Mouse (Mus musculus): ENCODE measurements at regions not wholly inside any gene's neighbourhood (a gene's known extent, or its start where the extent isn't known, plus 50 kb on each side); places are given as distances from the start of the nearest gene placed in this dataset.

DNA sequence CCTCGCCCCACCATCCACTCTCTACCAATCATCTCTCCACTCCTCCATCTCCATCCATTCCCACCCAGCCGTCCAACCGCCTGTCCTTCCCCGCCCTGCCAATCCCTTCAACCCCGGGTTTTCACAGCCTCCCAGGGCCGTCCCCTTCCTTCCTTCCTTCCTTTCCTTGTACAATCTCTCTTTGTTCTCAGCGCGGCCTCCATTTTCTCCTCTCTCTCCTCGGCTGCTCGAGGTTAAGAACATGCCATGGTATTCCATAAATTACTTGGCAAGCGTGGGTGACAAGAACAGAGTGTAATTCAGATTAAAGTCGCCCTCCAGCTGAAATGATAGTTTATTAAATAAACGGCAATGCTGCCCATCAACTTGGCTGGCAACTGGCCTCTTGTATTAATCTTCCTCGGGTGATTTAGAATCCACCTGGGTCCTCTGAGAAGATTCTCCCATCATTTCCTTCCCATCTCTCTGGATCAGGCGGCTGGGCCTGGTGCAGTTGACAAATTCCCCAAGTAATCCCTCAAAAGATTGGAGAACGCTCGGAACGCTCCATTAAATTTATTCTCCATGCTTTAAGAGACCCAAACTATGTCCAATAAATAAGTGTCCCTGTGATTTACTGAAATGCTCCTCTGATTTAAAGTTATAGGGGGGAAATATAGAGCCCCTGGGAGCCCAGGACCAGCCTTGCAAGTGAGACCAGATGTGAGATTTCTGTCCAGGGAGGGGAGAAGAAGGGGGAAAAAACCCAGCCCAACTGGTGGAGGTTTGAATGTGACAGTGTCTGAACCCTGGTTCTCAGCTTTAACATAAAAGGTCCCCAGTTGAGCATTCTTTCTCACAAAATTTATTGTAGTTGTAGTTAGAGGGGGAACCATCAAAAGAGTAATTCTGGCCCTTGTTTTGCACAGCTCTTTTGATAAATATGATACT, 125.0 kb upstream of the Zfp703 start:
- no peak for DNase-seq

DNA sequence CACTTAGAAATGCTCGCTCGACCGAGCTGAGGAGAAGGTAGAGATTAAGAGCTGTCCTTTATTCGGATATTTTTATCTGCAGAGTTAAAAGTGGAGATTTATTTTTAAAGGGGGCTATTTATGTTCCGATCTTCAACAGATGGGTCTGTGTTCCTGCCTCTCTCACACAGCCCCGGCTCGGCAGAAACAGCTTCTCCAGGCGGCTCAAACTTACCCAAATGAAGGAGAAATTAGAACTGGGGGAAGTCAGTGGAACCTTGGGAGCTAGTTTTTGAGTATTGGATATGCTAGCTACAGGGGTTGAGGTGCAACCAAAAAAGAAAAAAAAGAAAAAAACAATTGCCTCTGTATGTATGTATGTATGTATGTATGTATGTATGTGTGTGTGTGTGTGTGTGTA, 124.2 kb upstream of the Zfp703 start:
- no peak for DNase-seq

DNA sequence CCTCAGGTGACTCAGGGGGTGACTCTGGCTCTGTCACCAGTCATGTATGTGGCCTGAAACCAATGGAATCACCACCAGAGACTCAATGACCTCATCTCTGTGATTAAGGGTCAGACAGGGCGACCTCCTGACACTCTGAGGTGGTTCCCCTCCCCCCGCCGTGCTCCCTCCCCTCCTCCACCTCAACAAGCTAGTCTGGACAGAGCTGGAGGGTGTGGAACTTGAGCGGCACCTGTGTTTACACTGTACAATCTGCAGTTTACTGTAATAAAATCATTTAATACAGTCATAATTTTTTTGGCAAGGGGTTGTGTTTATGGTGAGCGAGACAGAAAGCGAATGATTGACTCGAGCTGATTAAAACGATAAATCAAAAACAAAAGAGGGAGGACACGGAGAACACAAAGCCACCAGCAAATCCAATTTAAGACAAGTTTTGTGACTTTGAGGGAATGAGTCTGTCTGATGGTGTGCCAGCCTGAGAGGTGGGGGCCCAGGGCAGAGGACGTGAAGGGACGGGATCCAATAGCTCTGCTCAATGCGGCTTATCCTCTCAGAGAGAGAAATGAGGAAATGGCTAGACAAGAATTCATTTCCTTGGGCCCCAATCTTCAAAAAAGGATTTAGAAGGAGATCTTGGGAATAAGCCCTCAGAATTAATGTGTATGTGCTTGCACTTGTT, 122.4 kb upstream of the Zfp703 start:
- DNase-seq = no peak

- DNase-seq = no peak
Measured at GRCm38 (mm10) chr8:26855256-26855655, 121.9 kb upstream of the Zfp703 start.

- no peak for DNase-seq
Measured at GRCm38 (mm10) chr8:26864571-26864970, 112.6 kb upstream of the Zfp703 start.

DNA sequence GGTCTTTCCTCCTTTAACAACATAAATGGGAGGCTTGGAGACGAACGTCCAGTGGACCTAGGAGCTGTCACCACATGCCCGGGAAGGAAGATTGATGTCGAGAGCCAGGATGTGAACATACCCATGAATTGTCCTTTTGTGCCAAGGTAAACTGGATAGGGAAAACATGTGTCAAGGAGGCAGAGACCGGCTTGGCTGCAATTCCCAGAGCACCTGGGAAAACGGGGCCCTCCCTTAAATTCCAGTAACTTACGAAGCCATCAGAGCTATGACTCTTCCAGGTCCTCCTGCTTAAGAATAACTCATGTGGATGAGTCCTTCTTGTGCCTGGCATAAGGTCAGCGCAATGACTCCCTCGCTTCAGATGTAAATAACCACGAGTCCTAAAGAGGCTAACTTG, 112.2 kb upstream of the Zfp703 start:
- no peak for DNase-seq

GRCm38 (mm10) chr8:26868101-26868848, 108.8 kb upstream of the Zfp703 start:
- no peak for DNase-seq

GRCm38 (mm10) chr8:26868849-26869110, 108.3 kb upstream of the Zfp703 start:
- no peak for DNase-seq

DNA sequence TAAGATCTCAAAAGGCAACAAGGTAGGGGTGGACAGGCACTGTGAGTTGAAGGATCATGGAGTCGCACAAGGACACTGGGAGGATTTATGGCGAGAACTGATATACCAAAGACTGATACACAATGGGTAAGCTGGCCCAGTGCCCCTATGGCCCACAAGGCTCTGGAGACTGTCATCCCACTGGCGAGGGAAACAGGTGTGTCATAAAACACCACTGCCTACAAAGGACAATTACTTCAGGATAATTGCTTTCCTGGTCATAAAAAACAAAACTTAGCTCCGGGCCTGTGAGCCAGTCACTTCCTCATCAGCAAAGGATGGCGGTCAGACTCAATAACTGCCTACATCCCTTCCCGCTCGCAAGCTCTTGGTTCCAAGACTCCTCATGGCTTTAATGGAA, 105.3 kb upstream of the Zfp703 start:
- DNase-seq = no peak

DNA sequence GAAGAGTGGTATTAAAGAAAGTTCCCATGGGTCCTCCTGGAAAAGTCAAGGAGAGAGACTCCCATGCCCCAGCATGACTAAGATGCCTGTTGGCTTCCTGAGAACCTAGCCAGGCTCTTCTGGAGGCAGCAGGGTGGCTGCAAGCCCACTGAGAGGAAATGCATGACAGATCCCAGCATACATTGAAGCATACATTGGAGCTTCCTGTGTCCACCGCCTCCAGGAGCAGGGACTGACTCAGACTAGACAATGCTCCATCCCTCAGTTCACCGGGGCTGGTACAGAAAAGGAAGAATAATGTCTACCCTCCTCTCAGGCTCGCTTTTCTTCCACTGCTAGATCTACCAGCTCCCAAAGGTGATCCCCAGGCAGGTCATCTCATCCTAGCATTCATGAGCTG, 104.7 kb upstream of the Zfp703 start:
- no peak for DNase-seq

DNA sequence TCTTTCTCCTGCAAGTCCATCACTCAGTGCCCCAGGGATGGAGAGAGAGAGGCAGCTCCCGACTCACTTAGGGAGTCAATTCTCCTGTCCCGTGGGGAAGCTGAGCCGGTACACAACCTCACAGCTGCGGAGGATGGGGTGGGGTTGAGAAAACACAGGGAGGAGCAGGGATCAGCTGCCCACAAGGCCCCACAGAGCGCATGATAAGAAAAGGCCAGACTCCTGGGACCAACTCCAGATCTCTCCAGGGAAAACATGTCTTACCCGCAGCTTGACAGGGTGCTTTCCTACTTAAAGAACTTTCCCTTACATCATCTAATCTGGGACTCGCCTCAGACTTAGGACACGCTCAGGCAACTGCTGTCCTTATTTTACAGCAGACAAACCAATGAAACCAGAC, 104.3 kb upstream of the Zfp703 start:
- no peak for DNase-seq

DNA sequence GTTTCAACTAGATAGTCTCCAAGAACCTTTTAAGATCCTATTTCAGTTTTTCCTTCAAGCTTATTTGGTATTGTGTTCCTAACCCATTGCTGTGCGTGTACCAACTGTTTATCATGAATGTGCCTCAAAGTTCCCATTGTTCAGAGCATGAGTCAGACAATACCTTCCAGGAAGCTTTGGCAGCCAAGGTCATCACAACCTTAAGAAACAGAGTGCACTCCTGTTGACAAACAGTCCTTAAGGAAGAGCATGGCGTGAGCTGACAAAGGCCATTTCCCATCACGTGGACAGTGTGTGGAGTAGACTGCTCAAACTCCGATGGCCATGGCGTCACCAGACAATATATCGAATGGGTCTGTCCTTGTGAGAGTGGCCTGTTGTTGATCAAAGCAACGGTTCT, 96.9 kb upstream of the Zfp703 start:
- no peak for DNase-seq

DNA sequence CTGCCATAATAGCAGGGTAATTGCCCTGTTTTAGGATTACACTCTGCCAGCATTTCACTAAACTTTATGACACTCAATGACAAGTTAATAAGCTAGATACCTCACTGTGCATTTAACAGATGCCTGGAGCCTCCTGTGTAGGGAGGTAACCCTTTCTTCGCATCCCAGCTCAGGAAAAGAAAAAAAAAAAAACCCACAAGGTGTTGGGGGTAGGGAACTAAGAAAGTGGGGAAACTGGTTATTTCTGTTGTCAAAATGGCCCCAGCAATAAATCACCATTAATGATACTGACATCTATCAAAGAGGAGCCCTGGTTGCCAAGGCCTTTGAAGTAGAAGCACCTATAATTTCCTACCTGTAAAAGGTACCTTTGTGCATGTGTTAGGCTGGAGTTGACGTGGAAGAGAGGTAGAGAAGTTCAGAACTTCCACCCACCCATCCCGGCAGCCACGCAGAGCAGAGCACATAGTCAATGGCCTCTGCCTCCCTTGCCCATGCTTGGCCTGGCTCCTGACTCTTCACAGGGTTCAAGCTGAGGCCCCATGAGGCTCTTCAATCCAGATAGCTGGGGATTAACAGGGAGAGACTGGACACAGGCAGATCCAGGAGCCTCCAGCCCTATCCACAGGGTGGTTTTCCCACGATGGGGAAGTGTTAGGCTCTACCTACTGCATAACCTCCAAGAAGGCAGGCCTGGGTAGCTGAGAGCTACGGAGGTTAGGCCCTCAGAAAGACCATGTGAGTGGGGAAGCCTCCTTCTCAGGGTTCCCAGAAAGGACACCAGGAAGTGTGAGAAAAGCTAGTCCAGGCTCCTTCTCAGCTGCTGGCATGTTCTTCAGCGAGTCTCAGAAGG, 95.6 kb upstream of the Zfp703 start:
- no peak for DNase-seq

DNA sequence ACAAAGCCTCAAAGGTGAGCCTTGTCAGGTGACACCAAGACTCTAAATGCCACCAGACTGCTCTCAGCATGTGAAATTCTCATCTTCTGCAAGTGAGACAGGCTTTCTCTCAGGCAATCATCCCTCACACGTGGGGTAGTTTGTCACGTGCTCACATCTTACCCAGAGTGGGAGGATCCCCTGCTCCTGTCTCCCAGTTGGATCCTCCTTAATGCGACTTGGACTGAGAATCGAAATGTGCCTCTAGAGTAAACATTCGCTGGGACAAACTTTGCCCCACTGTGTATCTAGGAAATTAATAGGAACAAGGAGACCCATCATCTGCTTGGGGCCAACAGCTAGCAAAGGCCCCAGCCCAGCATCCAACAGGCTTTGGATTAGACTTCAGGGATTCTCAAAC, 94.5 kb upstream of the Zfp703 start:
- DNase-seq = no peak

- no peak for DNase-seq
Measured at GRCm38 (mm10) chr8:26883285-26883684, 93.8 kb upstream of the Zfp703 start.

DNA sequence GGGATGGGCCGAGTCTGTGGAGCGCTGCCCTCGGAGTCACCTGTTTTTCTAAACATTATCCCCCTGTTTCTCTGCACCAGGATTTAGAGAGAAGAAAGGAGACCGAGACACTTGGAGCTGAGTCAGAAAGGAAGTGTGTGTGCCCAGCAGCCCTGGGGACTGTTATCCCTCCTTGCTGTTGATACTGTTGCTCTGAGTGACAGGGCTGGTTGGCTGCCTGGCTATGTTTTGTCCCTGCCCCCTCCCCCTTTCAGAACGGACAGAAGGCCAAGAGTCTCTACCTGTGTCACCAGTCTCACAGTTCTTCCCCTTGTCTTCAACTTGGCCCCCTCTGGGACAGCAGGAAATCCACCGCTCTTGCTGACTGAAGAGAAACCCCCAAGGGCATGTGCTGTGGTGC, 93.4 kb upstream of the Zfp703 start:
- no peak for DNase-seq

DNA sequence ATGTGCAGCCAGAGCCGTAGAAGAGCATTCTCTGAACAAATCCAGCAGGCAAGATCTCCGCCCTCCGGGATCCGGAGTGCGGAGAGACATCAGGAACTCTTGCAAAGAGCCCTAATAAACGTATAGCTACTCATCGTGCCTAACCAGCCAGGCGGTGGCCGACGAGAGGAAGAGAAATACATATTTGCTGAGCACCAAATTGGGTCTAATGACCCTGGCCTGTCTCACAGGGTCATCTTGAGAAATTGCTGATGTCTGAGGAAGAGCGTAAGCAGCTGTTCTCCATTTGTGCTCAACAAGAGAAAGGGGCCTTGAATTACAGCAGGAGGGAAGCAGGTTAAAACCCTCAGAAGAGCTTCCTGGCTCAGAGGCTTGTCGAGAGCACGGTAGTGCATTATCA, 92.8 kb upstream of the Zfp703 start:
- DNase-seq = no peak

DNA sequence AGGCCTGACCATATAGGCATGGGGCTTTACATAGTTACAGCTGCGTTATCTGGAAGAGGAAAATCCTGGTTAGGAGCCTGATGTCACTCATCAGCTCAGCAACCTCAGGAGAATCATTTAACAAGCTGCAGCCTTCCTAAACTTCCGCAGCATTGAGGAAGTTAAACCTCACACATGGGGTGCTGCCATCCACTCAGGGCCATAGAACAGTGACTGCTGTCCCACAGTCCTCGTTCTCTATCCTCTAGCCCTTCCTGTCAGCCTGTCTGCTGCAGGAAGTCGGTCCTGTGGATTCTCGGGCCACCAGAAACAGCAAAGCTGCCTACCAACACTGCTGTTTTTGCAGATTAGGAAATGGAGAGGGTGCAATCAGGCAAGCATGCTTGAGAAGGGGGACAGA, 91.8 kb upstream of the Zfp703 start:
- DNase-seq = no peak

GRCm38 (mm10) chr8:26886783-26887486, 90.2 kb upstream of the Zfp703 start:
- no peak for DNase-seq

DNA sequence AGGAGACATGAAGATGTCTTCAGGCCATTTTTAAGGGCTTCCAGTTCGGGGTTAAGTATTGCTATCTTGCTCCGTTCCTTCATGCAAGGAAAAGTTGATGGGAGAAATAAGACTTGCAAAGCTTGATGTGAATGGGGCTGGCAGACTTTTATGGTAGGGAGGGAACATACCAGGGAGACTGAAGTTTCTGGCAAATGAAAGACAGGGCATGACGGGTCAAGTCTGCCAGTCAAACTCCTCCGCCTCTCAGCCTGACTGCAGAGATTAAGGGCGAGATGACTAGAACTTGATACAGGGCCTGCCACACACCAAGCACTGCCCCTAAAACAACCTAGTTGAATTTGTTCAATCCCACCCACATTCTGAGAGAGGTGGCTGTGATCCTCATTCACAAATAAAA, 89.6 kb upstream of the Zfp703 start:
- no peak for DNase-seq

DNA sequence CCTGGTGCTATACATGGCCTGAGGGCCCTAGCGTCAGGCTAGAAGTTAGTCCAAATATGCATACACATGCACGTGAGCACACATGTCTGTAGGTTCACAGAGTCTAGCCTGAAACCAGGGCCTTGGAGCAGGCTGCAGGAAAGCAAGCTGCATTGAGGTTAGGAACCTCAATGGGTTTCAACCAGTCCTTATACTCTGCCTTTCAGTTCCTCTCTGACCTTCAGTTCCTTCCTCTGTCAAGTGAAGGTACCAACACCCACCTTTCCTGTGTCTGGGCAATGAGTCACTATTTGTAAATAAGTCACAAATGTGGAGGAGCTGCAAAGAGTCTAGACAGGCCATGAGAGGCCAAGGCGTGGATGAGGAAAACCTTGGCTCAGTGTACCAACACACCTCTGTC, 89.1 kb upstream of the Zfp703 start:
- DNase-seq = no peak

GRCm38 (mm10) chr8:26891881-26892280, 85.2 kb upstream of the Zfp703 start:
- peak; percentile 38 for DNase-seq

All from kidney, postnatal 14 days (tissue).